Mouse (Mus musculus) CH12.LX (cell line): ENCODE results near the gene Lrfn4.

ENCODE experiments used
- CTCF ChIP-seq, 2 experiments: IDR thresholded peaks in 1 of 2; conservative IDR thresholded peaks in 1 of 2; 2 replicates each; pipeline ENCODE4 v1.5.1; 2011 to 2012; ENCODE audit warnings: low read depth in 2 of 2, low read length in 2 of 2, improper control_type of control experiment in 1 of 2, inconsistent platforms in 1 of 2, mild to moderate bottlenecking in 1 of 2, moderate library complexity in 1 of 2
- POLR2AphosphoS2 ChIP-seq: IDR thresholded peaks from 2 replicates; pipeline ENCODE4 v1.6.1; 2011; ENCODE audit warnings: low read depth, low read length, improper control_type of control experiment
- ZMIZ1 ChIP-seq: IDR thresholded peaks from 2 replicates; pipeline ENCODE4 v1.6.1; 2012; ENCODE audit warnings: low read depth, mild to moderate bottlenecking, inconsistent platforms, low read length, improper control_type of control experiment

DNA sequence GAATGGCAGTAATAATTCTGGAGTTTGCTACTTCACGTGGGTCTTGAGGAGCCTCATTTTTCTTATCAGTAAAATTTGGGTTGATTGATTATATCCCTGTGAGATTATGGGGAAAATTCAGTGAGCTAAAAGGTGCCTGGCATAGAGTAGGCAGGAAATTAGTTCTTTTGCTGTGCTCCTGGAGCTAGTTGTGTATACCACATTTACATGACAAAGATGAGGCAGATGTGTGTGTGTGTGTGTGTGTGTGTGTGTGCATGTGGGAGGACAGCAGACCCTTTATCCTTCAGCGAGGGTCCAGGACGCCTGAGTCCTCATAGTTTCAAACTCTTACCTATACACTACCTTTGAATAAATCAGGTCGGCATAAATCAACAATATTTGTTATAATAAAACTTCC is 43.4 kb downstream of the Lrfn4 start:
- no peak for TF ChIP-seq POLR2AphosphoS2
- no peak for TF ChIP-seq CTCF (conservative IDR thresholded peaks at IDR 0.05 in 1 of 2, IDR thresholded peaks at IDR 0.05 in 1 of 2; ENCODE audit: low read depth in 2 of 2, low read length in 2 of 2)
- no peak for TF ChIP-seq ZMIZ1
